Mouse (Mus musculus): ENCODE results near the gene Asic2.

Gene Asic2

GRCm38 (mm10) chr11:81722071-81722470 lies 246.2 kb downstream of the Asic2 start:
- DNase-seq: no peak

GRCm38 (mm10) chr11:81714801-81715200 lies 253.5 kb downstream of the Asic2 start:
- DNase-seq: no peak

GRCm38 (mm10) chr11:81706996-81707395 lies 261.3 kb downstream of the Asic2 start:
- DNase-seq: no peak

GRCm38 (mm10) chr11:81698008-81698407 lies 270.2 kb downstream of the Asic2 start:
- no peak for DNase-seq

- no peak for DNase-seq
Observed at GRCm38 (mm10) chr11:81695501-81695900, 272.8 kb downstream of the Asic2 start.

GRCm38 (mm10) chr11:81680511-81680910 lies 287.7 kb downstream of the Asic2 start:
- DNase-seq: no peak

GRCm38 (mm10) chr11:81671724-81672123 lies 296.5 kb downstream of the Asic2 start:
- no peak for DNase-seq

- DNase-seq: no peak
Observed at GRCm38 (mm10) chr11:81670436-81670835, 297.8 kb downstream of the Asic2 start.

GRCm38 (mm10) chr11:81658850-81659249 lies 309.4 kb downstream of the Asic2 start:
- no peak for DNase-seq

GRCm38 (mm10) chr11:81657121-81657520 lies 311.1 kb downstream of the Asic2 start:
- no peak for DNase-seq

GRCm38 (mm10) chr11:81647828-81648227 lies 320.4 kb downstream of the Asic2 start:
- DNase-seq: no peak

- DNase-seq: no peak
Observed at GRCm38 (mm10) chr11:81645549-81645948, 322.7 kb downstream of the Asic2 start.

GRCm38 (mm10) chr11:81636356-81636755 lies 331.9 kb downstream of the Asic2 start:
- DNase-seq: no peak

- DNase-seq: peak; percentile 34
Observed at GRCm38 (mm10) chr11:81634360-81635350, 333.6 kb downstream of the Asic2 start.

GRCm38 (mm10) chr11:81625199-81625598 lies 343.1 kb downstream of the Asic2 start:
- no peak for DNase-seq

GRCm38 (mm10) chr11:81620516-81620915 lies 347.7 kb downstream of the Asic2 start:
- DNase-seq: no peak

- no peak for DNase-seq
Observed at GRCm38 (mm10) chr11:81616437-81616836, 351.8 kb downstream of the Asic2 start.

GRCm38 (mm10) chr11:81613869-81614620 lies 354.2 kb downstream of the Asic2 start:
- no peak for DNase-seq

- DNase-seq: peak; percentile 85
Observed at GRCm38 (mm10) chr11:81612798-81613540, 355.3 kb downstream of the Asic2 start.

- DNase-seq: no peak
Observed at GRCm38 (mm10) chr11:81611948-81612797, 356.1 kb downstream of the Asic2 start.

- no peak for DNase-seq
Observed at GRCm38 (mm10) chr11:81610506-81610905, 357.8 kb downstream of the Asic2 start.

- DNase-seq: no peak
Observed at GRCm38 (mm10) chr11:81602971-81603370, 365.3 kb downstream of the Asic2 start.

Data from kidney, adult 9 months (tissue).